Mouse (Mus musculus) limb, embryonic 14.5 days (tissue): ENCODE results near the gene Inpp5a. TPM values are rescaled to one million over a fixed set of nuclear protein-coding genes. Genes with fewer than 3 reads are reported as not detected.

ENCODE experiments used
- ATAC-seq: fragments of 200-750 bp; cut with Nextera tagmentation; 2 replicates; pipeline ENCODE4 v1.8.0; 2017; ENCODE audit warnings: low read depth, moderate number of reproducible peaks, moderate TSS enrichment; ENCODE audit not compliant: low FRiP score
- DNase-seq: peaks from one replicate; pipeline ENCODE4 v3.0.0-alpha.2; 2015; ENCODE audit warnings: low spot score
- H3K27ac ChIP-seq: fragments of 300-500 bp; sonication (generic); replicated peaks from 2 replicates; pipeline ENCODE4 v1.5.1; 2014; ENCODE audit warnings: low read depth, mild to moderate bottlenecking, low read length, moderate library complexity, mixed read lengths
- H3K27me3 ChIP-seq: fragments of 300-500 bp; sonication (generic); 2 replicates; pipeline ENCODE4 v1.6.1; 2014; ENCODE audit warnings: low read length, mixed read lengths; ENCODE audit not compliant: control insufficient read depth, insufficient read depth
- H3K36me3 ChIP-seq: fragments of 300-500 bp; sonication (generic); 2 replicates; pipeline ENCODE4 v1.6.1; 2014; ENCODE audit warnings: mild to moderate bottlenecking, low read length, moderate library complexity, mixed read lengths; ENCODE audit not compliant: control insufficient read depth, insufficient read depth
- H3K4me1 ChIP-seq: fragments of 300-500 bp; sonication (generic); 2 replicates; pipeline ENCODE4 v1.6.1; 2014; ENCODE audit warnings: antibody characterized with exemption, low read length, mixed read lengths; ENCODE audit not compliant: control insufficient read depth, insufficient read depth
- H3K4me2 ChIP-seq: fragments of 300-500 bp; sonication (generic); replicated peaks from 2 replicates; pipeline ENCODE4 v1.6.1; 2014; ENCODE audit warnings: low read depth, mild to moderate bottlenecking, low read length, moderate library complexity; ENCODE audit not compliant: severe bottlenecking
- H3K4me3 ChIP-seq: fragments of 300-500 bp; sonication (generic); replicated peaks from 2 replicates; pipeline ENCODE4 v1.5.1; 2014; ENCODE audit warnings: low read length
- H3K9ac ChIP-seq: fragments of 300-500 bp; sonication (generic); 2 replicates; pipeline ENCODE4 v1.6.1; 2014; ENCODE audit warnings: mild to moderate bottlenecking, low read depth, low read length, moderate library complexity; ENCODE audit not compliant: severe bottlenecking
- H3K9me3 ChIP-seq: fragments of 300-500 bp; sonication (generic); 2 replicates; pipeline ENCODE4 v1.6.1; 2016; ENCODE audit warnings: low read length; ENCODE audit not compliant: control insufficient read depth
- POLR2A ChIP-seq: fragments of 200-500 bp; IDR thresholded peaks from 2 replicates; pipeline ENCODE4 v1.8.0; 2012; ENCODE audit warnings: inconsistent platforms, mild to moderate bottlenecking, moderate library complexity, borderline replicate concordance; ENCODE audit not compliant: insufficient read depth, insufficient read length; ENCODE audit errors: extremely low read depth
- WGBS: fragments of 180-500 bp; shearing (Covaris S2); extraction: QIAGEN DNeasy Blood & Tissue Kit; methylation state at CpG from one replicate; pipeline ENCODE4 v1.1.7; 2014; 5-methylcytosine and 5-hydroxymethylcytosine counted together
- polyA plus RNA-seq, 2 experiments: library from polyadenylated mRNA; depleted of rRNA in 1 of 2; stranded (reverse) in 1 of 2; unstranded in 1 of 2; fragments of >200 nt; fragmentation: Nextera tagmentation in 1 of 2; extraction: Ambion mirVana in 1 of 2; gene quantifications; 2 replicates each; pipeline versions ENCODE4 v1.2.1 to v1.2.3; 2012 to 2014

Inpp5a gene
- polyA plus RNA-seq, 2 experiments, result 29.0 to 39.7 TPM

DNA sequence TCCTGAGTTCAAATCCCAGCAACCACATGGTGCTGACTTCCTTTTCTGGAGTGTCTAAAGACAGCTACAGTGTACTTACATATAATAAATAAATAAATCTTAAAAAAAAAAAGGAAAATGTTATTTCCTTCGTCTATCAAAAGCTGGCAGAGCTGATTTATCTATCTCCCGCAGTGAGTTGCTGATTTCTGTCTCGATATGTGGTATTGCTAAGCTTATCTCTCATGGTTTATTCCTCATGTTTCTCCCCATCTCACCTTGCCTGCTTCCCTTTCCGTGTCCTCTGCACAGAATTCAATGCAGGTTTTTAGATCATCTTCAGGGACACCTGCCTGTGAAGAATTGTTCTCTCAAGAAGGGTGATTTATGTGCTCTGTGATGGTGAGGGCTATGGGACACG lies 27.1 kb upstream of the Inpp5a start:
- DNase-seq (no peak), ATAC-seq (no peak)
- H3K9me3 ChIP-seq, result no peaks in the 10 kb centered on the region
- no peak overlapping the region for H3K4me2 ChIP-seq
- no peaks in the 10 kb centered on the region for H3K36me3 ChIP-seq
- H3K4me3 ChIP-seq, result no peak overlapping the region
- no peak for TF ChIP-seq POLR2A
- H3K27me3 ChIP-seq, result no peaks in the 10 kb centered on the region
- peaks cover 37% of the 10 kb centered on the region for H3K4me1 ChIP-seq
- 91% methylated on average over 5 of the region's 5 CpGs for WGBS
- H3K27ac ChIP-seq, result no peak overlapping the region
- no peak overlapping the region for H3K9ac ChIP-seq

DNA sequence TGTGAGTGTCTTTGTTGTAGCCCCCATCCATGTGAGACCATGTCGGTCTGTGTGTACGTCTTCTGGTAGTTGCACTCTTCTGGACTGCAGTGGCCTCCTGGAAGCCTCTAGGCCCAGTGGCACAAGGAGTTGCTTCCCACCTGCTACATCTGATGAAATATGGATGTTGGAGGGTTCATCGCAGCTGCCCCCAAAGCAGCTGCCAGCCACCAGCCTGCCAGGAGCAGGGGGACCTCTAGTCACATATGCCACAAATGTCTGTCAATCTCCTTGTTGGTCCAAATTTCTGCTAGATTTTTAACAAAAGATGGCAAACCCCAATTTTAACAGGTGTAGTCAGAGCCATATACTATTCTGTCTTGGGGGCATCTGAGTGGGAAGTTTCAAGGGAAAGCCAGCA lies 26.4 kb upstream of the Inpp5a start:
- Histone ChIP-seq H3K27ac (no peak overlapping the region), H3K4me2 (no peak overlapping the region), H3K27me3 (no peaks in the 10 kb centered on the region), H3K9me3 (no peaks in the 10 kb centered on the region), H3K4me3 (no peak overlapping the region), H3K36me3 (no peaks in the 10 kb centered on the region), H3K4me1 (peaks cover 41% of the 10 kb centered on the region), H3K9ac (no peak overlapping the region)
- 92% methylated on average over 3 of the region's 3 CpGs for WGBS
- DNase-seq (peak; percentile 17), ATAC-seq (no peak)
- TF ChIP-seq POLR2A, result no peak

DNA sequence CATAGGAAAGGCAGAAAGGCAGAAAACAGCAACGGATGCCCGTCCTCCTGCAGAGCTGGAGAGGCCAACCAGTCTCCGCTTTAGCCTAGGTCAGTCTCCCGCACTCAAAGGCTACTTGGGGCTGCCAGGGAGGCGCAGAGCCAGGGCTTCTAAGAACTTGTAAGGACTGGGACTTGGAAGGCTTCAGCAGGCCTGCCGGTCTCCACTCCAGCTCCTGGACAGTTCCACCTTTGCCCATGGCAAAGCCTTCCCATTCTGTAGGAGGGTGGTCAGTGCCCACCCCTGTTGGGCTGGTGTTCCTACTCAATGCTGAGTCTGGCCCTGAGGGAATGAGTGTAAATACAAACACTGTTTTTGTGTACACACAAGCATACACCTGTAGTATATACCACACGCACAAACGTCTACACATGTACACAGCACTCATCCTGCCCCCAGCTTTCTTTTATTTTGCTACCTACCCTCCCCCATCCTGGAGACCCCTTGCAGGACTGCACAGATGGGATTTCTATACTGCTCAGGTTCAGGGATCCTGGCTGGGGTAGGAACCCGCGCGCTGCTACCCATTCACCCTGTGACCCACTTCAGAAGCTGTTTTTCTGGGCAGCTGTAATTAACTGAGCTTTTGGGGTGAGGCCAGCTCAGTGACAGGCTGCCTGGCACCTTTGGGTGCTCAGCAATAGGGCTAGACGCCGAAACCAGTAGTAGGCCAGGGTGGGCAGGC lies 25.5 kb upstream of the Inpp5a start:
- ATAC-seq, result no peak
- Histone ChIP-seq H3K4me3 (no peak overlapping the region), H3K9me3 (no peaks in the 10 kb centered on the region), H3K9ac (no peak overlapping the region), H3K27me3 (no peaks in the 10 kb centered on the region), H3K36me3 (no peaks in the 10 kb centered on the region), H3K27ac (peak overlapping the region; percentile 83), H3K4me2 (peak overlapping the region; percentile 34), H3K4me1 (peaks cover 50% of the 10 kb centered on the region)
- no peak for DNase-seq
- TF ChIP-seq POLR2A, result no peak
- 53% methylated on average over 13 of the region's 13 CpGs for WGBS

DNA sequence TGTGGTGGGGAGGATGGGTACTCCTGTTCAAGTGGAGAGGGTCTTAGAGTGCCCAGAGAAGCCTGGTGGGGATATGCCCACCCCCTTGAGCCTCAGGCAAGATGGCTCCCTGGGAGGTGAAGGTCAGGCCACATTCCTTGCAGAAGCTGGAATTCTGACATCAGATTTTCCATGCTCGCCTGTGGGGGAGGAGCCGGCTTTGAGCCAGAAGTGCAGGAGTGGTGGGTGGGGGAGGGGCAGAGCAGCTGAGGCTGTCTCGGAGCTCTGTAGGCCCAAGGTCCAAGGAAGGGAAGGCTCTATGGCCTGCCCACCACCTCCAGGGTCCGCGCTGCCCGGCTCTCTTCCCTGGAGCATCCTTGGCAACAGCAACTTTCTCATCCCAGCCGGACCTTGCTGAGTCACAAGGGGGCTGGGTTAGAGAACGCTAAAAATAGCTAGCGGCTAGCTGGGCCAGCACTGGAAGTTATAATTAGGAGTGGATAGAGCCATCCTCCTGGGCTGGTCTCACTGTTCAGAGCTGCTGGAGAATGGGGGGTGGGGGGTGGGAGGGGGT lies 24.8 kb upstream of the Inpp5a start:
- Histone ChIP-seq H3K4me3 (no peak overlapping the region), H3K9me3 (no peaks in the 10 kb centered on the region), H3K36me3 (no peaks in the 10 kb centered on the region), H3K4me1 (peaks cover 56% of the 10 kb centered on the region), H3K4me2 (peak overlapping the region; percentile 34), H3K27ac (peak overlapping the region; percentile 83), H3K9ac (no peak overlapping the region), H3K27me3 (no peaks in the 10 kb centered on the region)
- ATAC-seq (peak; percentile 70), DNase-seq (peak; percentile 84)
- no peak for TF ChIP-seq POLR2A
- WGBS, result 7% methylated on average over 9 of the region's 9 CpGs

DNA sequence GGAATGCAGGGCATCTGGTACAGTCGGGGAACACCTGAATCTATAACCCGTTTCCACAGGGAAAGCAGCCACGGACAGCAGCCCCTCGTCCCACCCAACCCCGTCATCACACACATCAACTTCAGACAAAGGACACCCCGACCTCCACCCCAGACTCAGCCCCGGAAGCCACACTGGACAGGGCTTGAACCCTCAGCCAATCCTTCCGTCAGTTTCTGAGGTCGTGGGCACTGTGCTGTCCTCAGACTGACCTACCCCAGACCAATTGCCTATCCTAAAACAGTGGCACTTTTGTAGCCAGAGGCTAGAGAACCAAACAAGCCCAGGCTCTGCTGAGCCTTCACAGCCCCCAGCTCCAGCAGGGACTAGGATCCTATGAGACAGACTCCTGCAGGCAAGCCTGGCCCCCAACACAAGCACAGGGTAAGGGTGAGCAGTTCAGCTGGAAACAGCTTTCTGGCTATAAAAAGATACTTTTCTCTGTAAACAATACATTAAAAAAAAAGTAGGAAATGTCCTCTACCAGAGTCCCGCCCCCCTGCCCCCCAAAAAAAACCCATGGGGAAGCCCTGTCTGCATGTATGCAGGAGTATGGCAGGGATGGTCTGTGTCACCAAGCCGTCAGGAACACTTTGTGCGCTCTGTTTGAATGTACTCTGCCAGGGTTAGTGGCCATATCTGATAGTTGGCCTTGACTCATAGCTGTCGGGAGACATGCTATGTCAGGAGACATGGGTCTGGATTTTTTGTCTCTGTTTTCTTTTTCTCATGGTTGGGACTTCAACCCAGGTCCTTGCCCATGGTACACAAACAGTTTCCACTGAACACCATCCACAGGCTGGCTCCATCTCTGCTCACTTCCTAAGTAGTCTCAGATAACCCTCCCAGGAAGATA lies 23.7 kb upstream of the Inpp5a start:
- H3K4me2 ChIP-seq, result no peak overlapping the region
- H3K4me1 ChIP-seq, result peaks cover 67% of the 10 kb centered on the region
- WGBS, result 57% methylated on average over 13 of the region's 13 CpGs
- no peaks in the 10 kb centered on the region for H3K36me3 ChIP-seq
- no peak overlapping the region for H3K4me3 ChIP-seq
- no peaks in the 10 kb centered on the region for H3K9me3 ChIP-seq
- no peaks in the 10 kb centered on the region for H3K27me3 ChIP-seq
- no peak for TF ChIP-seq POLR2A
- ATAC-seq (no peak), DNase-seq (no peak)
- H3K27ac ChIP-seq, result peak overlapping the region; percentile 83
- H3K9ac ChIP-seq, result no peak overlapping the region
